Mouse (Mus musculus) 416B (cell line): ENCODE measurements around the gene Zdhhc24.

ENCODE experiments used
- DNase-seq: peaks from one replicate; pipeline ENCODE4 v3.0.0; 2011; ENCODE audit warnings: low read depth

The Zdhhc24 gene

DNA sequence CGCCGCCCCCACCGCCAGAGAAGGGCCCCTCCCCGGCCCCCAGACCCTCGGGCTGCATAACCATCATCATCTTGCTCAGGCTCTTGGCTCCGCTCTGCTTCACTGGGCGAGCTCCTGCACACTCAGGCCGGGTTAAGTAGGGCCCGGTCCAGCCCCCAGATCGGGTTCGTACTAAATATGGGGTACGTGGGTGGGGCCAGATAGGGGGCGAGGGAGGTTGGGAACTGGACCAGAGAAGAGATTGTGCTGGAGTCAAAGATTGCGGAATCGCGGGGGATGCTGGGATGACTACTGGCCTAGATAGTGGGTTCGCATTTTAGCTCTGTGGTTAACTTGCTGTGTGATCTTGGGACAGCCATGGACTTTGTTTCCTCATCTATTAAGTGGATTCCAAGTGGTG, 683 bp upstream of the Zdhhc24 start, which contains the start of gene Actn3:
Actn3 (minus strand) TSS at position 125 of the 400 bp plus-strand sequence.
- DNase-seq = no peak

DNA sequence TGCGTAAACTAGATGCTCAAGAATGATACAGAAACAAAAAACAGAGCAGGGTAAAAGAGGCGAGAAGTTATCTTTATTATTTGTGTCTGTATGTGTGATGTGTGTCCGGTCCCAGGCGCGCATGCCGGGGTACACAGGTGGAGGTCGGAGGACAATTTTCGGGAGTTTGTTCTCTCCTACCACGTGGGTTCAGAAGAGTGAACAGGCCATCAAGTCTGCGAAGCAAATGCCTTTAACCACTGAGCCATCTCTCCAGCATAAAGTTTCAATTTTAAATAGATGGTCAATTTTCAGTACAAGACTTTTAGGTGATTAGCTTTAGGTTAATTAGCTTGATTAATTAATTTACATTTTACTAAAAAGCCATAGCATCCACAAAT, 846 bp downstream of the Zdhhc24 start:
- DNase-seq = no peak

DNA sequence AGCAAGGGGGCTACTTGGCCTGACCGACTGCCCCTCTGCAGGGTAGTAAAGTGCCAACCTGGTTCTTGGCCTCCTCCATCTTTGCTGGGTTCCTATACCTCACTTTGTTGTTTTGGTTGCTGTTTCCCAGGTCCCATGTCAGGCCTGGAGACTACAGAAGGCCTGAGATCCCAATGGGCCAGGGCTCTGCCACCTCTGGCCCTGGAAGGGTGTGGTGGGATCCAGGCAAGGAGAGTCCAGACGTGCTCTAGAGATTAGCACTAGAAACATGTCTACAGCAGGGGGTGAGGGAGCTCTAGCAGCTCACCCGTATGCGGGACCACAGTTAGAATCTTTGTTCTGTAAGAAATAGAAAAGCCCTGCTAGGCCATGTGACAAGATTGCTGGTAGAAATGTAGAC, 5.5 kb downstream of the Zdhhc24 start:
- no peak for DNase-seq

GRCm38 (mm10) chr19:4889791-4890190, 11.3 kb downstream of the Zdhhc24 start:
- no peak for DNase-seq

DNA sequence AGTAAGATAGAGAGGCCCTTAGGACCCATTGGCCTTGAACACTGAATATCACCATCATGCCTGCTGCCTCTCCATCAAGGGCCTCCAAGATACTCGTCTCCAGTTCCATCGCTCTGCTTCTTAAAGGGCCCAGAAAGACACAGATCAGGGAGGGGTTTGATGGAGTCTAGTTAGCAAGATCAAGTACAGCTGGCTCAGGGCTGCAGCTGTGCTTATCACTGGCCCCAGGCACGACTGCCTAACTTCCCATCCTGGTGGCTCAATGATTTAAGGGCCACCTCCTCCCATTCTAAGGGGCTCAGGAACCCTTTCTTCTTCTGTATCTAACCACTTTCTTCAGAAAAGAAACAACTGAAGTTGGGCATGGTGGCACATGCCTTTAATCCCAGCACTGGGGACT, 13.3 kb downstream of the Zdhhc24 start:
- no peak for DNase-seq

GRCm38 (mm10) chr19:4896780-4897520, 18.5 kb downstream of the Zdhhc24 start:
- no peak for DNase-seq

- DNase-seq = no peak
These were observed 20.5 kb downstream of the Zdhhc24 start for GRCm38 (mm10) chr19:4898972-4899371.

- DNase-seq = no peak
These were observed 21.4 kb downstream of the Zdhhc24 start for GRCm38 (mm10) chr19:4899888-4900287.

DNA sequence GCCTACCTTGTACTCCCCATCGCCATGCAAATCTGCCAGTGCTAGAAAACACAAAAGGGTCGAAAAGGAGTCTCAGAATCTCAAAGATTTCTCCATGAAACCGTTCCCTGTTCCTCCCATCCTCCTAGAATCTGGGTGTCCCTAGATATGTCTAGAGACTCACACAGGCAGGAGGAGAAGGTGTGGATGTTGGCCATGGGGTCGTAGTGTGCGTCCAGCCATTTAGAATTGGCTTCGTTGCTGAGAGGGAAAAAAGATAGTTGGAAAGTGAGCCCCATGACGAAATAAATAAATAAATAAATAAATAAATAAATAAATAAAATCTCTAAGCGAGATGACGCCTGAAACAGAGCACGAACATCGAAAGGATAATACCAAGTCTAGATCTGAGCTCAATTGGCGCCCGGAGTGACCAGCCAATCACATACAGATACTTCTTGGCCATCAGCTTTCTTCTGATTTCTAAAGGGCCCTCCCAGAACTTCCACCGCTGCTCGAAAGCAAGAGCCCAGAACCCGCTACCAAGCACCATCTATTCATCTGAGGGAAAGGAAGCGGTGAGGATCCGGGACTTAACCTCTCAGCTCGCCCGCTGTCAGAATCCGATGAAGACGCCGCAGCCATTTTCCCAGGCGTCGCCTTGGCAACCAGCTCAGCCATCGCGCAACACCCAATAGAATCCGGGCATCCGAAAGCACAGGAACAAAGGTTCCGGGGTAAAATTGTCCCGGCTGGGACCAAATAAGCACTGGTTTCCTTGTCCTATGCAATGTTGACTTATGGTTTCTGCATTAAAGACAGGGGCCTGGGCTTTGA, 27.7 kb downstream of the Zdhhc24 start, which contains the start of gene Bbs1:
Bbs1 (minus strand) TSS at position 650 of the 816 bp plus-strand sequence.
- no peak for DNase-seq

DNA sequence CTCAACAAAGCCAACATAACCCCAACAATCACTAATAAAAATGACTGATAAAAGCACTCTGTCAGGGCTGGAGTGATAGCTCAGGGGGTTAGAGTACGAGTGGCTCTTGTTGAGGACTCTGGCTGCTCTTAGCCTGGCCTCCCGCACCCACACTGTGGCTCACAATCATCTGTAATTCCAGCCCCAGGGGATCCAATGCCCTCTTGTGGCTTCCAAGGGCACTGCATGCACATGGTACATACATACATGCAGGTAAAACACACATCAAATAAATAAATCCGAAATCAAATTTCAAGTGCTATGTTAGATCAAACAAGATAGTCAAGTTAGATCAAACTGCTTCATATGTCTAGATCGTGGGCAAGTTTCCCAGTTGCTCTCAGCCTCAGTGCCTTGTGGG, 29.6 kb downstream of the Zdhhc24 start:
- DNase-seq = peak; percentile 32

- DNase-seq = no peak
These were observed 30.9 kb downstream of the Zdhhc24 start for GRCm38 (mm10) chr19:4909376-4909775.

- DNase-seq = no peak
These were observed 37.6 kb downstream of the Zdhhc24 start for GRCm38 (mm10) chr19:4915924-4916603.

GRCm38 (mm10) chr19:4916827-4917226, 38.4 kb downstream of the Zdhhc24 start:
- no peak for DNase-seq

- DNase-seq = no peak
These were observed 41.2 kb downstream of the Zdhhc24 start for GRCm38 (mm10) chr19:4919652-4920051.

DNA sequence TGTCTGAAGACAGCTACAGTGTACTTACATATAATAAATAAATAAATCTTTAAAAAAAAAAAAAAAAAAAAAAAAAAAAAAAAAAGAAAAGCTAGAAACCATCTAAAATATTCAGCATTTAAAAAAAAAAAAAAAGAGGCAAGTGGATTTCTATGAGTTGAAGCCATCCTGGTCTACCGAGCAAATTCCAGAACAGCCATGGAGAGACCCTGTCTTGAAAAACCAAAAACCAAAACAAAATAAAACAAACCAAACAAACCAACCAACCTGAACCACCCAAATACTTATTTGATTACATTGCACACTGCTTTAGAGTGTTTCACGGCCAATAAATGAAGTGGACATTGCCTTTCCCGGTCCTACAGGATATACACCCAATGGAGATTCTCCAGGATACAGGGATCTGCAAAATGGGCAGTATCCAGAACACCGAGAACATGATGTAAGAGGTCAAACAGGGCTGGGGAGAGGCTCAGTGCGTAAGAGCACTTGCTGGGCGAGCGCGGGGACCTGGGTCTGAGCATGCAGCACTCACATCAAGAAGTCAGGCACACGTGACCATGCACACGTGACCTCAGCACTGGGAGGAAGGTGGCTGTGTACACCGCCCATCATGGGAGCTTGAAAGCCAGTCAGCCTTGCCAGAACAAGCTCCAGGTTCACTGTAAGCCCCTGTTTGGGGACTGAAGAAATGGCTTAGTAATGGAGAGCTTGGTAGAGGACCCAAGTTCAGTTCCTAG, 46.8 kb downstream of the Zdhhc24 start:
- DNase-seq = no peak

DNA sequence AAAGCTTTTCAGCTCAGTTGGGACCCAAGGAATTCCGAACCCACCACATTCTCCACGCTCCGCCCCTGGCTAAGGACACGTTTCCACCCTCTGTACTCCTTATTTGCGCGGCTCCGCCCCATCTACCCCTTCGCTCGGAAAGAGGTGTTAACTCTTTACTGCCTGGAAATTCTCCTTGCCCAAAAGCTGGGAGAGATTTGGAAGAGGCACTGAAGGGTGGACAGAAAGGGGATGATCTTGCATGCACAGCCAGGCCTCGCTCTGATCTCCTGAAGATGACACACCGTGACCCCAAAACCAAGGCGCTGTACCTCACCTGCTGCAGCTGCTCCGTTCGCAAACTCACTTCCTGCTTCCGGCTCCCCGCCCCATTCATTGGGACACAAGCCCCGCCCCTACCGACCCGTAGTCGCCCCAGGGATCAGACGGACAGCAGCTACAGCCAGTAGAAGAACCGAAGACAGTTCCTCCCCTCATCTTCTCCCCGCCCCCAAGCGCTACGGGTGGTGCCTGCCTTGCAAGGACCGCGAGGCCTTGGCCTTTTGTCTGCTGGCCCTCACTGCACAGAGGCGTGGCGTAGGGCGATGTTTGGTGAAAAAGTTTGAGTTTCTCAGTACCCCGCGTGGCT, 49.5 kb downstream of the Zdhhc24 start, which contains the start of gene Dpp3:
Dpp3 (minus strand) TSS at position 384 of the 628 bp plus-strand sequence.
- DNase-seq = peak; percentile 99

GRCm38 (mm10) chr19:4928781-4929180, 50.3 kb downstream of the Zdhhc24 start:
- DNase-seq = peak; percentile 13
